1 mouse cellular context compared by ENCODE assay signal in the genomic region with DNA sequence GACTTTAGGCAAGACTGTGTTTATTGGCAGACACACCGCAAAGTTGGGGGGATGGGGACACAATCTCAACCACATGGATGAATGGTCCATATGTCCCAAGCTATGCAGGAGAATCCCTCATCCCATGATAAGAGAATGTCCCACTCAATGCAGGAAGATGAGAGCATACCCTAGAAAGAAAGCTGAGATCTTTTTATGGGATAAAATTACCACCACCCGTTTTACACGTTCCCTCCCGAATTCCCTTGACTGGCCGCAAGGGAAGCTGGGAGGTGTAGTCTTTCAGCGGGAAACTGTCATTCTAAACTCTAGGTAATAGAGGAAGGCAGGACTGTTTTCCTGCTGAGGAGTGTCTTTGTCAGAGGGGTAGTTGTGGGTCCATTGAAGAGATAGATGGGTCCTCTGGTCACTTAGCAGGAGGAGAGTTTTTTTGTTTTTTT.
TF ChIP-seq lines count a peak whose summit lies in the region.

No protein-coding gene starts in this region.

TF ChIP-seq in C2C12, 6 proteins besides CTCF, POLR2A, EP300 and RAD21 (continued from another document):
- no peak for TF ChIP-seq FOSL1 (IDR thresholded peaks at IDR 0.05; ENCODE audit: insufficient read depth, low read length, poor library complexity, severe bottlenecking)
